Mouse (Mus musculus) intestine, embryonic 16.5 days (tissue): ENCODE results near the gene Ttc26. TPM values are rescaled to one million over a fixed set of nuclear protein-coding genes. Genes with fewer than 3 reads are reported as not detected.

Source experiments
- ATAC-seq: fragments of 200-750 bp; cut with Nextera tagmentation; 2 replicates; pipeline ENCODE4 v1.8.0; 2017; ENCODE audit warnings: moderate TSS enrichment, moderate library complexity
- H3K27ac ChIP-seq: fragments of 300-500 bp; sonication (generic); 2 replicates; pipeline ENCODE4 v1.5.1; 2014; ENCODE audit warnings: mild to moderate bottlenecking, low read length
- H3K27me3 ChIP-seq: fragments of 300-500 bp; sonication (generic); replicated peaks from 2 replicates; pipeline ENCODE4 v1.6.1; 2014; ENCODE audit warnings: low read length, control low read depth, mixed read lengths; ENCODE audit not compliant: control insufficient read depth, insufficient read depth
- H3K36me3 ChIP-seq: fragments of 300-500 bp; sonication (generic); 2 replicates; pipeline ENCODE4 v1.6.1; 2014; ENCODE audit warnings: low read length, control low read depth; ENCODE audit not compliant: control insufficient read depth, insufficient read depth
- H3K4me1 ChIP-seq: fragments of 300-500 bp; sonication (generic); 2 replicates; pipeline ENCODE4 v1.6.1; 2014; ENCODE audit warnings: low read length, control low read depth, mixed read lengths; ENCODE audit not compliant: control insufficient read depth, insufficient read depth
- H3K4me2 ChIP-seq: fragments of 300-500 bp; sonication (generic); 2 replicates; pipeline ENCODE4 v1.6.1; 2014; ENCODE audit warnings: low read depth, low read length, control low read depth
- H3K4me3 ChIP-seq: fragments of 300-500 bp; sonication (generic); 2 replicates; pipeline ENCODE4 v1.5.1; 2014; ENCODE audit warnings: mild to moderate bottlenecking, low read length
- H3K9ac ChIP-seq: fragments of 300-500 bp; sonication (generic); 2 replicates; pipeline ENCODE4 v1.6.1; 2014; ENCODE audit warnings: low read depth, low read length
- H3K9me3 ChIP-seq: fragments of 300-500 bp; sonication (generic); 2 replicates; pipeline ENCODE4 v1.6.1; 2016; ENCODE audit warnings: low read length, control low read depth; ENCODE audit not compliant: control insufficient read depth
- WGBS: fragments of 180-500 bp; shearing (Covaris S2); extraction: QIAGEN DNeasy Blood & Tissue Kit; methylation state at CpG from one replicate; pipeline ENCODE4 v1.1.7; 2014; 5-methylcytosine and 5-hydroxymethylcytosine counted together
- polyA plus RNA-seq: library from polyadenylated mRNA; unstranded; fragments of >200 nt; fragmentation: Nextera tagmentation; extraction: Ambion mirVana; gene quantifications from 2 replicates; pipeline ENCODE4 v1.2.1, GENCODE M21; 2015

Ttc26 gene
- polyA plus RNA-seq, 1 experiment from 2014 or later = 3.2 TPM

GRCm38 (mm10) chr6:38345796-38346195 lies 35.5 kb upstream of the Ttc26 start:
- H3K36me3 ChIP-seq = no peaks in the 10 kb centered on the region
- no peak overlapping the region for H3K9ac ChIP-seq
- H3K9me3 ChIP-seq = no peaks in the 10 kb centered on the region
- H3K4me3 ChIP-seq = no peak overlapping the region
- H3K4me1 ChIP-seq = peaks cover 15% of the 10 kb centered on the region; the same call in 1 of the 2 replicates
- no peak overlapping the region for H3K4me2 ChIP-seq
- peak; percentile 82 for ATAC-seq
- WGBS = 42% methylated on average over 7 of the region's 7 CpGs
- H3K27me3 ChIP-seq = no peaks in the 10 kb centered on the region; the same call in 1 of the 2 replicates
- no peak overlapping the region for H3K27ac ChIP-seq

- Histone ChIP-seq H3K27ac (no peak overlapping the region), H3K9ac (no peak overlapping the region), H3K27me3 (no peaks in the 10 kb centered on the region; the same call in 1 of the 2 replicates), H3K4me3 (no peak overlapping the region), H3K36me3 (no peaks in the 10 kb centered on the region), H3K4me2 (no peak overlapping the region), H3K4me1 (peaks cover 15% of the 10 kb centered on the region; the same call in 1 of the 2 replicates), H3K9me3 (no peaks in the 10 kb centered on the region)
- WGBS = 71% methylated on average over 5 of the region's 5 CpGs
- no peak for ATAC-seq
Observed at GRCm38 (mm10) chr6:38347875-38348274, 33.4 kb upstream of the Ttc26 start.

- 88% methylated on average over 6 of the region's 6 CpGs for WGBS
- ATAC-seq = no peak
- H3K27ac ChIP-seq = no peak overlapping the region
- no peak overlapping the region for H3K4me3 ChIP-seq
- H3K36me3 ChIP-seq = no peaks in the 10 kb centered on the region
- H3K9me3 ChIP-seq = no peaks in the 10 kb centered on the region
- peaks cover 12% of the 10 kb centered on the region; the same call in 1 of the 2 replicates for H3K4me1 ChIP-seq
- H3K9ac ChIP-seq = no peak overlapping the region
- H3K4me2 ChIP-seq = no peak overlapping the region
- no peaks in the 10 kb centered on the region; the same call in 1 of the 2 replicates for H3K27me3 ChIP-seq
Observed at GRCm38 (mm10) chr6:38348811-38349453, 32.3 kb upstream of the Ttc26 start.

- ATAC-seq = no peak
- Histone ChIP-seq H3K9me3 (no peaks in the 10 kb centered on the region), H3K36me3 (no peaks in the 10 kb centered on the region), H3K27me3 (no peaks in the 10 kb centered on the region; the same call in 1 of the 2 replicates), H3K9ac (no peak overlapping the region), H3K4me3 (no peak overlapping the region), H3K4me1 (peaks cover 12% of the 10 kb centered on the region; the same call in 1 of the 2 replicates), H3K4me2 (no peak overlapping the region), H3K27ac (no peak overlapping the region)
- WGBS = 62% methylated on average over 9 of the region's 9 CpGs
Observed at GRCm38 (mm10) chr6:38349806-38350205, 31.5 kb upstream of the Ttc26 start.

GRCm38 (mm10) chr6:38351930-38352329 lies 29.3 kb upstream of the Ttc26 start:
- H3K4me1 ChIP-seq = peaks cover 17% of the 10 kb centered on the region
- ATAC-seq = no peak
- no peaks in the 10 kb centered on the region for H3K36me3 ChIP-seq
- H3K27ac ChIP-seq = no peak overlapping the region
- no peak overlapping the region for H3K4me2 ChIP-seq
- H3K27me3 ChIP-seq = no peaks in the 10 kb centered on the region; the same call in 1 of the 2 replicates
- WGBS = 64% methylated on average over 4 of the region's 4 CpGs
- no peak overlapping the region for H3K9ac ChIP-seq
- no peaks in the 10 kb centered on the region for H3K9me3 ChIP-seq
- H3K4me3 ChIP-seq = no peak overlapping the region

- 31% methylated on average over 10 of the region's 10 CpGs for WGBS
- Histone ChIP-seq H3K9me3 (no peaks in the 10 kb centered on the region), H3K4me2 (peak overlapping the region; percentile 81), H3K9ac (no peak overlapping the region), H3K4me3 (peak overlapping the region; percentile 66), H3K27ac (no peak overlapping the region), H3K27me3 (no peaks in the 10 kb centered on the region; the same call in 1 of the 2 replicates), H3K36me3 (no peaks in the 10 kb centered on the region), H3K4me1 (peaks cover 17% of the 10 kb centered on the region)
- no peak for ATAC-seq
Observed at GRCm38 (mm10) chr6:38352451-38352850, 28.8 kb upstream of the Ttc26 start.

GRCm38 (mm10) chr6:38353181-38353580 lies 28.1 kb upstream of the Ttc26 start:
- H3K9me3 ChIP-seq = no peaks in the 10 kb centered on the region
- H3K4me1 ChIP-seq = peaks cover 17% of the 10 kb centered on the region
- peak overlapping the region; percentile 66 for H3K4me3 ChIP-seq
- H3K27ac ChIP-seq = no peak overlapping the region
- H3K36me3 ChIP-seq = no peaks in the 10 kb centered on the region
- WGBS = 17% methylated on average over 13 of the region's 13 CpGs
- H3K9ac ChIP-seq = peak overlapping the region; percentile 76
- ATAC-seq = no peak
- H3K4me2 ChIP-seq = peak overlapping the region; percentile 81
- no peaks in the 10 kb centered on the region; the same call in 1 of the 2 replicates for H3K27me3 ChIP-seq

- Histone ChIP-seq H3K4me2 (peak within 1 kb of the TSS; percentile 81), H3K4me3 (peak within 1 kb of the TSS; percentile 66), H3K4me1 (peaks cover 17% of the 10 kb centered on the region), H3K9me3 (no peaks in the 10 kb centered on the region), H3K27ac (peak within 1 kb of the TSS; percentile 89), H3K9ac (peak within 1 kb of the TSS; percentile 76), H3K36me3 (no peaks in the 10 kb centered on the region), H3K27me3 (no peaks in the 10 kb centered on the region; the same call in 1 of the 2 replicates)
- under 1% methylated on average over 87 of the region's 87 CpGs for WGBS
- peak; percentile 94 for ATAC-seq
Observed at GRCm38 (mm10) chr6:38353811-38354722, 27.2 kb upstream of the Ttc26 start, which contains the start of gene Zc3hav1. Gene Zc3hav1, minus strand, starts transcription at chr6:38354603.

GRCm38 (mm10) chr6:38354723-38355353 lies 26.4 kb upstream of the Ttc26 start:
- Histone ChIP-seq H3K4me3 (peak overlapping the region; percentile 66), H3K4me2 (peak overlapping the region; percentile 81), H3K27ac (peak overlapping the region; percentile 89), H3K4me1 (peaks cover 14% of the 10 kb centered on the region), H3K27me3 (no peaks in the 10 kb centered on the region; the same call in 1 of the 2 replicates), H3K9me3 (no peaks in the 10 kb centered on the region), H3K36me3 (no peaks in the 10 kb centered on the region), H3K9ac (peak overlapping the region; percentile 76)
- WGBS = 6% methylated on average over 20 of the region's 20 CpGs
- ATAC-seq = peak; percentile 36; the same call in 1 of the 2 replicates
